ENCODE assay signal across 7 mouse cellular contexts in genomic region chr17:68002608-68003595, GRCm38 (mm10). TPM values are rescaled to one million over a fixed set of nuclear protein-coding genes. Genes with fewer than 3 reads are reported as not detected.
DNase-seq lines count a peak whose midpoint lies in the region; ATAC-seq lines count a peak whose summit lies in the region.

No protein-coding gene starts in this region.

- H3K27ac ChIP-seq in neural tube, embryonic 11.5 days (ENCODE audit: low read depth, low read length) = no peak overlapping the region; the same call in 1 of the 2 replicates
- H3K27ac ChIP-seq in heart, embryonic 15.5 days = peak overlapping the region; percentile 86
- peak overlapping the region; percentile 98 for H3K27ac ChIP-seq in lung, embryonic 15.5 days

- peak overlapping the region; percentile 65 for H3K4me3 ChIP-seq in neural tube, embryonic 11.5 days (ENCODE audit: low read depth, low read length)
- H3K4me3 ChIP-seq in heart, embryonic 15.5 days = peak overlapping the region; percentile 71
- peak overlapping the region; percentile 77 for H3K4me3 ChIP-seq in lung, embryonic 15.5 days

- WGBS in neural tube, embryonic 11.5 days = 35% methylated on average over 17 of the region's 17 CpGs
- 32% methylated on average over 17 of the region's 17 CpGs for WGBS in heart, embryonic 15.5 days
- 8% methylated on average over 17 of the region's 17 CpGs for WGBS in lung, embryonic 15.5 days

- no peak for ATAC-seq in neural tube, embryonic 11.5 days (ENCODE audit: insufficient read depth, low FRiP score, low TSS enrichment)
- no peak for ATAC-seq in heart, embryonic 15.5 days (replicated peaks; ENCODE audit: insufficient number of reproducible peaks, insufficient read depth, low FRiP score, low read depth)
- ATAC-seq in lung, embryonic 15.5 days (ENCODE audit: borderline replicate concordance, extremely low read depth, low FRiP score, low TSS enrichment) = no peak

- peak overlapping the region; percentile 45 for H3K4me2 ChIP-seq in neural tube, embryonic 11.5 days (ENCODE audit: low read depth)
- peak overlapping the region; percentile 78 for H3K4me2 ChIP-seq in heart, embryonic 15.5 days
- H3K4me2 ChIP-seq in lung, embryonic 15.5 days = peak overlapping the region; percentile 63

- no peaks in the 10 kb centered on the region for H3K27me3 ChIP-seq in neural tube, embryonic 11.5 days (ENCODE audit: control insufficient read depth, insufficient read depth, low read length)
- no peaks in the 10 kb centered on the region for H3K27me3 ChIP-seq in heart, embryonic 15.5 days
- no peaks in the 10 kb centered on the region for H3K27me3 ChIP-seq in lung, embryonic 15.5 days

- peak overlapping the region; percentile 69; the same call in 1 of the 2 replicates for H3K9ac ChIP-seq in neural tube, embryonic 11.5 days (ENCODE audit: low read length)
- H3K9ac ChIP-seq in heart, embryonic 15.5 days = peak overlapping the region; percentile 71; the same call in 1 of the 2 replicates
- peak overlapping the region; percentile 83 for H3K9ac ChIP-seq in lung, embryonic 15.5 days

- peaks cover 8% of the 10 kb centered on the region; the same call in 1 of the 2 replicates for H3K4me1 ChIP-seq in neural tube, embryonic 11.5 days (ENCODE audit: control insufficient read depth, insufficient read depth, low read length)
- H3K4me1 ChIP-seq in heart, embryonic 15.5 days (replicated peaks) = peaks cover 16% of the 10 kb centered on the region
- H3K4me1 ChIP-seq in lung, embryonic 15.5 days = peaks cover 21% of the 10 kb centered on the region

- no peaks in the 10 kb centered on the region for H3K36me3 ChIP-seq in neural tube, embryonic 11.5 days (ENCODE audit: control insufficient read depth, insufficient read depth, low read length)
- H3K36me3 ChIP-seq in heart, embryonic 15.5 days = no peaks in the 10 kb centered on the region
- H3K36me3 ChIP-seq in lung, embryonic 15.5 days = no peaks in the 10 kb centered on the region

- no peaks in the 10 kb centered on the region for H3K9me3 ChIP-seq in neural tube, embryonic 11.5 days (ENCODE audit: control insufficient read depth, low read length)
- no peaks in the 10 kb centered on the region for H3K9me3 ChIP-seq in heart, embryonic 15.5 days (replicated peaks)
- H3K9me3 ChIP-seq in lung, embryonic 15.5 days = no peaks in the 10 kb centered on the region

- peak; percentile 18 for DNase-seq in neural tube, embryonic 11.5 days (ENCODE audit: low spot score)
- no peak for DNase-seq in neural tube, embryonic 10.5 days (ENCODE audit: extremely low spot score, low spot score)
- no peak for DNase-seq in layer of hippocampus, postnatal 14 days (ENCODE audit: low spot score in 2 of 2)
- no peak for DNase-seq in thymus, postnatal 10 days (ENCODE audit: low spot score in 2 of 2)
- no peak for DNase-seq in right cerebral cortex, postnatal 10 days (ENCODE audit: low spot score in 2 of 2)

RNA-seq across cellular contexts. Expression of gene Arhgap28, which starts 1.0 kb away (rescaled TPM):
- polyA plus RNA-seq in neural tube, embryonic 11.5 days (2014; fragmentation: Nextera tagmentation; extraction: Ambion mirVana) = 46.5 and 47.9 TPM in 2 replicates
- 11.6 and 16.3 TPM in 2 replicates for polyA plus RNA-seq in heart, embryonic 15.5 days (2015; fragmentation: Nextera tagmentation; extraction: Ambion mirVana)
- polyA plus RNA-seq in lung, embryonic 15.5 days (2015; fragmentation: Nextera tagmentation; extraction: Ambion mirVana) = 46.1 and 47.2 TPM in 2 replicates
- under 1 TPM; 0.45 to 0.99 TPM for total RNA-seq in layer of hippocampus, postnatal 14 days (2021)
